Mouse (Mus musculus) megakaryocyte, adult 5-6 weeks (primary cell): Measurements from ENCODE around the gene Fxyd7. TPM values are rescaled to one million over a fixed set of nuclear protein-coding genes. Genes with fewer than 3 reads are reported as not detected.

Experiments
- ATAC-seq: 2 replicates; pipeline ENCODE4 v1.8.0; 2016; ENCODE audit warnings: mild to moderate bottlenecking, inconsistent platforms; ENCODE audit not compliant: poor library complexity, severe bottlenecking
- total RNA-seq, 2 experiments: library from RNA; stranded (forward) in 1 of 2; stranded (reverse) in 1 of 2; fragments of 153-499, 151-499 nt in 1 of 2; fragments of 221-1000, 200-1000 nt in 1 of 2; gene quantifications; 2 replicates each; pipeline versions ENCODE4 v1.2.3 to v1.2.4; 2015 to 2017

Gene Fxyd7
- total RNA-seq, 2 experiments from 2014 or later, result 0.51 TPM; not detected in 1

- no peak for ATAC-seq
These were observed 26.2 kb upstream of the Fxyd7 start for GRCm38 (mm10) chr7:31077470-31077869.

- ATAC-seq, result no peak
These were observed 25.2 kb upstream of the Fxyd7 start, which contains the start of gene Fxyd3 for GRCm38 (mm10) chr7:31076492-31076891. Fxyd3 (minus strand) TSS chr7:31076704.

- no peak for ATAC-seq
These were observed 23.4 kb upstream of the Fxyd7 start for GRCm38 (mm10) chr7:31074713-31075069.

- ATAC-seq, result no peak
These were observed 22.9 kb upstream of the Fxyd7 start for GRCm38 (mm10) chr7:31074061-31074712.

GRCm38 (mm10) chr7:31073546-31073945 is 22.3 kb upstream of the Fxyd7 start:
- ATAC-seq, result no peak

GRCm38 (mm10) chr7:31072326-31072725 is 21.1 kb upstream of the Fxyd7 start:
- ATAC-seq, result no peak

GRCm38 (mm10) chr7:31070324-31070723 is 19.1 kb upstream of the Fxyd7 start:
- no peak for ATAC-seq

- ATAC-seq, result no peak
These were observed 18.2 kb upstream of the Fxyd7 start for GRCm38 (mm10) chr7:31069491-31069890.

- no peak for ATAC-seq
These were observed 16.6 kb upstream of the Fxyd7 start for GRCm38 (mm10) chr7:31067836-31068235.

- no peak for ATAC-seq
These were observed 11.8 kb upstream of the Fxyd7 start for GRCm38 (mm10) chr7:31063074-31063560.

GRCm38 (mm10) chr7:31060621-31061010 is 9.3 kb upstream of the Fxyd7 start:
- no peak for ATAC-seq

- ATAC-seq, result no peak
These were observed 8.8 kb upstream of the Fxyd7 start for GRCm38 (mm10) chr7:31059919-31060620.

GRCm38 (mm10) chr7:31059108-31059507 is 7.8 kb upstream of the Fxyd7 start, which contains the start of gene Lgi4:
Lgi4 (plus strand) TSS chr7:31059342.
- peak; percentile 96 for ATAC-seq

GRCm38 (mm10) chr7:31058211-31058610 is 6.9 kb upstream of the Fxyd7 start:
- no peak for ATAC-seq

GRCm38 (mm10) chr7:31057730-31058129 is 6.5 kb upstream of the Fxyd7 start:
- ATAC-seq, result no peak

GRCm38 (mm10) chr7:31057071-31057470 is 5.8 kb upstream of the Fxyd7 start, which contains the start of gene Fxyd1:
Fxyd1 (minus strand) TSS chr7:31057199.
- ATAC-seq, result no peak

- ATAC-seq, result no peak
These were observed 5.2 kb upstream of the Fxyd7 start for GRCm38 (mm10) chr7:31056448-31056847.

- ATAC-seq, result no peak
These were observed 4.6 kb upstream of the Fxyd7 start for GRCm38 (mm10) chr7:31055883-31056282.

GRCm38 (mm10) chr7:31055354-31055824 is 4.1 kb upstream of the Fxyd7 start:
- no peak for ATAC-seq

GRCm38 (mm10) chr7:31054661-31055320 is 3.5 kb upstream of the Fxyd7 start:
- ATAC-seq, result no peak

GRCm38 (mm10) chr7:31053882-31054447 is 2.7 kb upstream of the Fxyd7 start:
- ATAC-seq, result no peak
